Mouse (Mus musculus) kidney, postnatal 25 days (tissue): ENCODE measurements around the gene Cnot11.

Experiments
- DNase-seq, 2 experiments: peaks; one replicate each; pipeline ENCODE4 v3.0.0; 2021; ENCODE audit warnings: mixed read lengths in 2 of 2

Cnot11 gene

DNA sequence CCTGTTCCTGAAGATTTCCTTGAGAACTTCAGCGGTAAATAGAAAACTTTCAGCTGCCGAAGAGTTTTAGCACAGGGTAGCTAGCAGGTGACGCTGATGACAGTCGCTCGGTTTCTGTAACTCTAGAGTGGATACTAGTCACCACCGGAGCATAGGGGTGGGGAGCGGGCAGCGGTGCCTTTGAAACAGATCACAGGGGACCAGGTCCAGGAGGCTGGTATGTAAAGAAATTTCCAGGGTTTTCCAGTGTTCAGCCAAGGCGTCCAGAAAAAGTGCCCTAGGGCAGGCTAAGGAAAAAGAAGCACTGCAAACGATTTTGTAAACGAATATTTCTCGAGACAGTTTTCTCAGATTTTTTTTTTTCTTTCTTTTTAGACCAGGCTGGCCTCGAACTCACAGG, at the start of gene Cnot11:
TSS of gene Cnot11 (plus strand) at position 162 of the 400 bp plus-strand sequence.
- DNase-seq = no peak

DNA sequence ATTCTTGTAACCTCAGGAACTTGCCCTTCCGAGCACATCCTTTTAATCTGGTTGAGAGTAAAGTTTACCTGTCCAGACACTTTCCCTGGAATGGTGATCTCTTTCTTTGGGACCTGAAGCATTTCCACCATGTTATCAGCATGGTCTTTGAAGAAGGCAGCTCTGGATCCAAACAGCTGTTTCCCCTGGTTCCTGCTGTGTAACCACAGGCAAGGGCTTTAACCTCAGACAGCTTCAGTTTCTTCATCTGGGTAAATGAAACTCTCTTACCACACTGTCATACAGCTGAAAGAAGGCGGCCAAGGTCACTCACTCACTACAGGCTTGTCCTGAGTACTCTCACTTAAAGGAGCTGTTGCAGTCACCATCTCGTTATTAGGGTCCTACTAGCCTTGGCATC, 47.4 kb upstream of the Cnot11 start:
- DNase-seq = no peak

DNA sequence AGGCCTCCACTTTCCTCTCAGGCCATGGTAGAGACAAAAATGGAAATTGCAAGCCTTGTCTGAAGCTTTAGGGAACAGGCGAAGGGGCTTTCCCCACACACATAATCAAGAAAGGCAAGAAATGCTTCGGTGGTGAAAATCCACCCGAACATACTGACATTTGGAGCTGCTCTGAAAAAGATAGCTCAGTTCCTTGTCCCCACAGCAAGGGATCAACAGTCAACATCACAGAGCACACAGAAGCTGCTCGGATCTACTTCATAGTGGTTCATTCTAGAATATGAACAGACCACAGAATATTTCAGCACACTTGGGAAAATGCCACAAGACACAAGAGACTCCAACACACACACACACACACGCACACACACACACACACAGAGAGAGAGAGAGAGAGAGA, 41.6 kb upstream of the Cnot11 start:
- no peak for DNase-seq

DNA sequence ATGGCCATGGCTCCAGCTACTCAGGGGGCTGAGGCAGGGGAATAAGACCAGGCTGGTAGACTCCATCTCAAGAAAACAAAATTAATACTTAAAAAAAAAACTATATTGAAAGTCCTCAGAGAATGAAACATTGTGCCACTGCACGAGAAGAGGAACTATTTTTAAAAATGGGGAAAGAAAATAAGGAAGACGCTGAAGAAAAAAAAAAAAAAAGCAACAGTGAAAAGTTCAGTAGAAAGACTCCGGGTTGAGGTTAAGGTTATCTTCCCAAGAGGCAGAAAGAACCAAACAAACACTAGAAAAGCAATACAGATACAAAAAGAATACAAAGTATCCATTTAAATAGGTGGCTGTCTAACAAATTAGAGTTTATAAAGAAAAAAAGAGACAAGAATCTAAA, 41.1 kb upstream of the Cnot11 start:
- DNase-seq = no peak

DNA sequence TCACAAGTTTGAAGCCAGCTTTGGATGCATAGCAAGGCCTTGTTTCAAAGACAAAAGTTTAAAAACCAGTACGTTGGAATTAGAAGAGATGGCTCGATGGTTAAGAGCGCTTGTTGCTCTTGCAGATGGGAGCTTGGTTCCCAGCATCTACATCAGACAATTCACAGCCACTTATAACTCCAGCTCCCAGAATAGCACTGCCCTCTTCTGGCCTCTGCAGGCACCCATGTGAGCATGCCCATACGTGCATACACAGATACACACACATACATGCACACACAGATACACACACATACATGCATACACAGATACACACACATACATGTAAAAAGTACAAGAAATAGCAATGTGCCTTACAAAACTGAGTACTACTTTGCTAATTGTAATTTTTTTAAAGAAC, 37.8 kb upstream of the Cnot11 start:
- DNase-seq = no peak

DNA sequence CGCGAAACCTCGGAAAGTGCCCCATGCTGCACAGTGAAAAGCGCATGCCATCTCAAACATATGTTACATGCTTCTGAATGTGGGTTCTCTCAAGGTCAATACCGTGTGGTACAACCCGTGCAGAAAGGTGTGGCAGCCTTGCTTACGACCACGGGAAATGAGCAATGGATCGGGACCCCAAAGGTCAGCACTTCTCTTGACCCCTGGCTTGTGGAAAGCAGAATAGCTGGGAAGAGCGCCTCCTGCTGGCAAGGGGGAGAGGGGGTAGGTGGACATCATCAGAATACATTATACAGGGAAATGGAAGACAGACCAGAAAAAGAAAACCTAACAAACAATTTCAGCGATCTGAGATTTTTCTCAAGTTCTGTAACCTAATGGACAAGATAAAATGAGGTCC, 37.0 kb upstream of the Cnot11 start:
- DNase-seq = no peak

DNA sequence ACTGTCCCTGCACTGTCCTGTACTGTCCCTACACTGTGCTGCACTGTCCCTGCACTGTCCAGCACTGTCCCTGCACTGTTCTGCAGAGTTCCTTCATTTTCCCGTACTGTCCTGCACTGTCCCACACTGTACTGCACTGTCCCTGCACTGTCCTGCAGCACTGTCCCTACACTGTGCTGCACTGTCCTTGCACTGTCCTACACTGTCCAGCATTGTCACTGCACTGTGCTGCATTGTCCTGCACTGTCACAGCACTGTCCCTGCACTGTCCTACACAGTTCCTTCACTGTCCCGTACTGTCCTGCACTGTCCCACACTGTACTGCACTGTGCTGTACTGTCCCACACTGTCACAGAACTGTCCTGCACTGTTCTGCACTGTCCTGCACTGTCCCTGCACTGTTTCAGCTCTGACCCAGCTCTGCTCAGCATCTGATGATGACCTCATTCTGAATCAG, 35.3 kb upstream of the Cnot11 start:
- DNase-seq = no peak

DNA sequence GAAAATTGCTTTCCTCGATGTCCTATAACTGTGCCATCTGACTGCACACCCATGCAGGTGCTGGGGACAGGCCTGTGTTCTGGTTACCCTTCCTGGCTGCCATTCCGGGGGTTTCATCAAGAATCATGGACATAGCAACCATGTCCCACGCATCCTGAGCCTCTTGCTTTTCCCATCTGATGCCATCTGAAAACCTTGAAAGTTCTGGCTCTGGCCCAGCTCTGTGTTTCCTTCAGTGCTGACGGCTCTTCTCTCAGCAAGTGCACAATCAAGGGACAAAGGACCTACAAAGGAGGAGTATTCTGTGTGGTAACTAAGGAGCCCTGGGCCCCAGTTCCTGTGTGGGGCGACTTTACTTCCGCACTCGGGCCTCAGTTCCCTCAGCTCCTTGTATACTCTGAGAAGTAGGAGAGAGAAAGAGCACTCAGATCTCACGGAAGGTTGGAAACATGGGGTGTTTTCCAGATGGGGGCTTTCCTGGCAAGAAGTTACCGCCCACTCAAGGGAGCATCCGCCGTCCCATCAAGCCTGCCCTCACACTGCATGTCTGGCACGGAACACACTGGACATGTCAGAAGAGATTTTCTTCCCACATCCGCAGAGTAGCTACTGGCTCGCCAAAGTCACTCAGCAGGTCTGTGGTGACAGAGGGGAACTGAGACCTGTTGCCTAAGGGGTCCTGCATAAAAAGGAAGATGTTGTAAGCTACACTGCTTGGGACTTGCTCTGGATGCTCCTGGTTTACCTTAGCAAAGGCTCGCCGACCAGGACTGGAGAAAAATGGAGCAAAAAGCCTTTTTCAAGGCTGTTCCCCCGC, 31.8 kb upstream of the Cnot11 start:
- no peak for DNase-seq

DNA sequence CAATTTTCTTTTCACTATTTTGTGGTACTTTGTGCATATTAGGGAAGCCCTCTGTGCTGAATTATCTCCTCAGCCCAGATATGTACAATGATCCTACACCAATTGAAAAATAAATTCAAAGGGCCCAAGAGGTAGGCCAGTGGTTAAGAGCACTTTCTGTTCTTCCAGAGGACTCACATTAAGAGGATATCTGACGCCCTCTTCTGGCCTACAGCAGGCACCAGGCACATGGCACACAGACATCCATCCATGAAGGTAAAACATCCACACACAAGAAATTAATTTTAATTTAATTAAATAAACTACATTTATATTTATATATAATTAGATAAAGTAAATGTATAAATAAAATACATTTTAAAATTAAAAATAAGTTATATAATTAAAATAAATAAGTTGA, 30.5 kb upstream of the Cnot11 start:
- peak in 1 of 2 experiments; percentile 37 for DNase-seq

DNA sequence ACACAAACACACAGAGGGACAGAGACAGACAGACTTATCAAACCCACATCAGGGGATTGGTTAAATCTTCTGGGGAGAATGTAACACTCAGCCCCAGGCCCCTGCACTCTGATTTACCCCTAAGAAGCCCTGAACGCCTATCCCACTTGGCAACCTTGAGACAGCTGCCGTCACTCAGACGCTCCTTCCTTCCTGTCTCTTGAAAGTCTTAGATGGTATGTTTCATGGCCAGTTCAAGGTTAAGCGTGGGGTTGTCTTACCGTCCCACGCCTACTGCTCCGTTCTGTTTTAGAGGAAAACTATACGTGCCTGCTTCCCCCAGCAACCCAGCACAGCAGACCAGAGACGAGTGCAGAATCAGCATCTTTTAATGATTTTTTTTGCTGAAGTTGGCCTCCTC, 29.2 kb upstream of the Cnot11 start:
- DNase-seq = no peak

DNA sequence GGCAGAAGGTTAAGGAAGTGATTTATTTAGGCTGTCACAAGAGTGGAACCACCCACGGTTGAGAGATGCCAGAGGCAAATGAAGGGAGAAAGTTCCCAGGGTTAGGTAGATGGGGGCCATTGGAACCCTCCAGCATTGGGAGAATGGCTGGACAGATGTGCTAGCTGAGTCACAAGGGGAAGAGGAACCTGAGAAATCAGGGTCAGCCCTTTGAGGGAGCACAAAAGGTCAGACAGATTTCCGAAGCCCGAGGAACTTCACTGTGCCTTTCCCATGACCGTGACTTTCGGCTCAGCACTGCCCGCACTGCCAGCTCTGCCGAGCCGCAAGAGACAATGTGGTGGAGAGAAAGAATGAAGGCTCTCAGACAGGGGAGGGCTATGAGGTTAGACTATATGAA, 23.0 kb upstream of the Cnot11 start:
- no peak for DNase-seq

DNA sequence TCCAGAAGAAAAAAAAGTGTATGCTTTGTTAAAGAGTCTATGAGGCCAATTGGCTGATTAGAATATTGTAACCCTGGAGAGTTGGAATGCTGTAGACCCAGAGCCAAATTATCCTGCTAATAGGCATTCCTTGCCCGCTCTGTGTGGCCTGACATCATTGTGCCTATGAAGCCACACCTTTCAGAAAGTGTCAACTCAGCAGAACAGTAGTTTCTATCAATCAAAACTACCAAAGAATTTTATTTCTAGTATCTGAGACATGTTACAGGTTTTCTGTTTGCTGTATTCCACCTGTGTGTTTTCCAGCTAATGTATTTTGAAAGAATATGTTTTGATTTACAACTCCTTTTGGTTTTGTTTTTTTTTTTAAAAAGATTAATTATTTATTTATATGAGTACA, 22.6 kb upstream of the Cnot11 start:
- DNase-seq = no peak

DNA sequence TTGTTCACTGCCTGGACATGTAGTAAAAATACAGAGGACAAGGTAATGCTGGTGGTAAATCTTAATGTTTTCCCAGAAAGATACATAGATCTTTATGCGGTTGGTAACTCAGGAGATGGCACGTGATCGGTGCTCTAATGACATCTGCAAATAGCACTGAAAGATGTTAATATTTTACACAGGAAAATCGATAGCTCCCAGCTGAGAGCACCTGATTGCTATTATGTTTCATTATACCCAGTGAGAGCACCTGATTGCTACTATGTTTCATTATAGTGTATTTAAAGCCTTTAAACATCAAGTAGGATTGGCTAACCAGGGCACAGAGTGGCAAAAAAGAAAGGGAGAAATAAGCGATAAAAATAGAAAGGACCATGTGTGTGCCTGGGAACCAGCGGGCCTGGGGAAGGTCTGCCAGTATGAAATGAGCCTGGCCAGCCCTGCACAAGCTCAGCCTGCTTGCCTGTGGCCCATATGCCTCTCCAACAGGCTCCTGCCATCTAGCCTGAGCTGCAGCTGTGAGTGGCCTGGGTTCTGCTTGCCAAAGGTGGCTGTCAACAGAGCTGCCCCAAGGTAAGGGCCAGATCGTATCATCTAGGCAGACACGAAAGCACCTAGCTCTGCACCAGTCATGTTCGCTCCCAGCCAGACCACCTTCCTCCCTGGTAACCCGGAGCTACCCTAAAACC, 19.3 kb upstream of the Cnot11 start:
- DNase-seq = no peak

DNA sequence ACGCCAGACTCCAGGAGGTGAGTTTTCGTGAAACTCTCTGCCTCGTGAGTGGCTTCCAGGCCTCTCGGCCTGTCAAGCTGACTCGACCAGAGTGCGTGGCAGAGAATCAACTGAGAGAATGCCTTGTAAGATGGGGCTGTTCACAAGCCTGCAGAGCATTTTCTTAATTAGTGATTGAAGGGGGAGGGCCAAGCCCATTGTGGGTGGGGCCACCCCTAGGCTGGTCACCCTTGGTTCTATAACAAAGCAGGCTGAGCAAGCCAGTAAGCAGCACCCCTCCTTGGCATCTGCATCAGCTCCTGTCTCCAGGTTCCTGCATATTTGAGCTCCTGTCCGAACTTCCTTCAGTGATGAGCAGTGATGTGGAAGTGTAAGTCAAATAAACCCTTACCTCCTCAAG, 13.5 kb upstream of the Cnot11 start:
- DNase-seq = no peak

DNA sequence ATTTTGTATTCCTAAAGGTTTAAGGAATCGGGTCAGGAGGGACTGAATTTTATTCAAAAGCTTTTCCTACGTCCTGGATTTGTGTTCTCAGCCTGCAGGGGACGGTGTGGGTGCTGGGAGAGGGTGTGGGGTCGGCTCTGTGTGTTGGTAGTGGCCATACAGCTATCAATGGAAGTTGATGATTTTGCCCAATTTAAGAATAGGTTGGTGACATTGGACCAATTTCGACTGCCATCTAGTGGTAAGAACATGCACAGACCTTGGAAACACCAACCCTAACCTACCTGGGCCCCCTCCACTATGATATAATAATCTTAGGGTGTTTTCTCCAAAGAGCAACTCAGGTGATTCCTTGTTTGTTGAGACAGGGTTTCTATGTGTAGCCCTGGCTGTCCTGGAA, 12.3 kb upstream of the Cnot11 start:
- DNase-seq = peak in 1 of 2 experiments; percentile 49

DNA sequence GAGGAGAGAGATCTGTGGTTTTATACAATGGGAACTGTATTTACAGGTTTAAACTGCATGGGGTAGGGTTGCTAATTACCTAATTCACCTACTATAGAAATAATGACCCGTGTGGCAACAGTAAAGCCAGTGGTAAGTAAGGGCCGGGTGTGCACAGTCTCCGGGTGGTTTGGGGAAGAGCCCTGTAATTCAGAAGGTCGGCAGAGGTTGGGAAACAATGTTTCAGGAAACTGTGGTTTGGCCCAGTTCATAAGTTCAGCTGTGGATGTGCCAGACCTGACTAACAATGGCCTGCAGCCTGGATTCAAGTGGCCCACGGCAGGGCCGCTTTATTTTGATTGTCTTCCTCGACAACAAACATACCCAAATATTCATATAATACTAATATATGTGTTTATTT, 9.0 kb upstream of the Cnot11 start:
- DNase-seq = no peak

DNA sequence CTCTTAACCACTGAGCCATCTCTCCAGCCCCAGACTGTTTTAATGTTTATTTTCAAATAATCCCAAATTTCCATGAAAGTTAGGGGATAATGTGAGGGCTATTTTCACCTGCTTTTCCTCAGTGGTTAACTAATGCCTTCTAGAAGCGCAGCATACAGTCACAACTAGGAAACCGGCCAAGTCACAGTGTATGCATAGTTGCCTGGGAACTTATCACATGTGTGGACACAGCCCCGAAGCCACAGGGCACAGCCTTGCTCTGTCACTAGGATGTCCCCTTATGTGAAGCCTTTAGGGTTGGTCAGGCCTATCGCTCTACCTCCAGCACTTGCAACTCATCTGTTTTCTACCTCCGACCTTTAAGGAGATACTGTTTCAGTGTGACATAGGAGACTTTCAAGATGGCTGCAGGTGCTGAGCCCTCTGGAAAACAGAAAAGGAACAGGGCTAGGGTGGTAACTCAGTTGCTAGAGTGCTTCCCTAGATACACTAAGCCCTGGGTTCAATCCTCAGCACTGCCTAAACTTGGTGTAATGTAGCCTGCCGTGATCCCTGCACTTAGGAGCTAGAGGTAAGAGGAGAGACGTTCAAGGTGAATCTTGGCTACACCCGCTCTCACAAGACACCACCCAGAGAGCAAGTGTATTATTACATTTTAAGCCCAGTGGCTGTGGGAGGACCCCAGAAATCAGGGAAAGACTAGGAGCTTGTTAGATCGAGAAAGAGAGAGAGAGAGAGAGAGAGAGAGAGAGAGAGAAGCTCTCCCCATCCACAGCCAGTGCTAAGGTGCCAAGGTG, 8.2 kb upstream of the Cnot11 start:
- no peak for DNase-seq

DNA sequence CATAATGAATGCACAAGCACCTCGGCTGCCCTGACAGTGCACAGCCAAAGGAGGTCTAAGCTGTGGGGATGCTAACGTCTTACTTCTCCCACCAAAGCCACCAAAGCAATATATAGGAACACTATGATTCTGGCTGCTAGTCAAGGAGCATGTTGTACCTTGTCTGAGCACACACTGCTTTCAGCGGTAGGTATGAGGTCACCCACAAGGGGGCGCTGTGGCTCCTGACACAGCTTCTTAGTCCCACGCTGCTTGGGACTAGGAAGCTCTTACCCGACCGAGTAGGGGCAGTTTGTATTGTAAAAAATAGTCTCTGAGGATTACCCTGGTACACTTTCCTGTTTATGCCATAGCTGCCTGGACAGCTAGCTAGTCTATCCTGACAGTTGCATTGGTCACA, 7.4 kb upstream of the Cnot11 start:
- DNase-seq = peak; percentile 72 to 86

DNA sequence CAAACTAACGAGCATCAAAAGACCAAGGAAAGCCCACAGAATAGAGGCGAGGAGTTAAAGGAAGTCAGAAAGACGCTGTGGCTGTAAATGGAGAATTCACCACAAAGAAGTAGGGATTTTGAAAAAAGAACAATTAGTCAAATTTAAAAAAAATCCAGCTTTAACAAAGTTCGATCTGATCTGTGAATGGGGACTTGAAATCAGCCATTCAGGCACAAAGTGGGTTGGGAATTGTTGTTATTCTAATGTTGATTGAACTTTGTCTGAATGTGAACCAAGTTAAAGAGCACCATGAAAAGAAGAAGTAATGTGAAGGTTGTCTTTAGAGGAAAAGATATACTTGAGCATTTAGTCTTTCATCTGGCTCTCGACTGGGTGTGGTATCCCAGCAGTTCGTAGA, 6.5 kb upstream of the Cnot11 start:
- DNase-seq = no peak

DNA sequence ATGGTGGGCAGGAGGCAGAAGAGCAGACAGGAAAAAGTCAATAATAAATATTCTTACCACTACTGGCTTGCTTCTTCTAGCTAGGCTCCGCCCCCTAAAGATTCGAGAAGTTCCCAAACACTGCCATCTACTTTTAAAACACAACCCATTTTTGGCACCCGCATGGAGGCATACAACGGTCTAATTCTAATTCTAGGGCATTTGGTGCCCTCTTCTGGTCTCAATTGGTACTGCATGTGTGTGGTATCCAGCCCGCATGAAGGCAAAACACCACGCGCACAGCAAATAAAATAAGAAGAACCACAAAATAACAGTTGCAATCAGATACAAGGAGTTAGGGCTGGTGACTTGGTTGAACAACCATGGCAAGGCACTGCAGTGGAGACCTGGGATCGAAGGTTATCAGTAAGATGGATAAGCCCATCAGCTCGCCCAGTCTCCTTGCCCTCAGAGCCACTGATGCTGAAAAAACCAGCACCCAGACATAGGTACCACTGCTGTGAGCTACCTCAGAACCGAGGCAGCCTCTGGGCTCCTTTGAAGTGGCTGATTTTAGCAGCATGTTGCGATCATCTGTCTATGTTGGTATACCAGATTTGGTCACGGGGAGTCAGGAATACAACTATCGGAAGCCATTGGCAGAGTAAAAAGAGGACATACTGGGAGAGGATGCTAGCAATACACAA, 4.4 kb upstream of the Cnot11 start:
- peak; percentile 65 to 90 for DNase-seq

DNA sequence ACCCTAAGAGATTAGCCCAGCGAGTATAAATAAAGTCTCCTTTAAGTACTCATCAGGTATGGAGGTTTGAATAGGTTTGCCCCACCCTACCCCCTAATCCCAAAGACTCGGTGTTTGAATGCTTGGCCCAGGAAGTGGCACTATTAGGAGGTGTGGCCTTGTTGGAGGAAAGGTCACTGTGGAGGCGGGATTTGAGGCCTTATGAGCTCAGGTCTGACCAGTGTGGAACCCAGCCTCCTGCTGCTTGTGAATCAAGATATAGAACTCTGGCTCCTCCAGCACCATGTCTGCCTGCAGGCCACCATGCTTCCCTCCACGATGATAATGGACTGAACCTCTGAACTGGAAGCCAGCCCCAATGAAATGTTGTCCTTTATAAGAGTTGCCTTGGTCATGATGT, 3.8 kb upstream of the Cnot11 start:
- no peak for DNase-seq

DNA sequence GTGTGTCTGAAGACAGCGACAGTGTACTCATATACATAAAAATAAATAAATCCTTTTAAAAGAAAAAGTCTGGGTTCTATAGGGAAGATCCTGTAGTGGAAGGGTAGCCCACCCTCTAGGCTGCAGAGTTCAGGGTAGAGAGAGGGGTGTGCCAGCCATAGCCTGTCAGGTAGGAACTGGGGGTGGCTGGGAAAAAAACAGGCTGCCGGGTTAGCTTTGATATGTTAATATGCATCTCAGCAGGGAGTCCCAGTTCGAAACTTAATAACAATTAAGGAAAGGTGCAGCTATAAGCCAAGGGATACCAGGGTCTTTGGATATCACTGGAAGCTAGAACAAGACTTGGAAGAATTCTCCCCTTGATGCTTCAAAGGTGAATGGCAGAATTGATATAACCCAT, 875 bp upstream of the Cnot11 start:
- no peak for DNase-seq
